8 mouse cellular contexts compared by ENCODE assay signal in genomic region chrX:36327491-36328255, GRCm38 (mm10). TPM values are rescaled to one million over a fixed set of nuclear protein-coding genes. Genes with fewer than 3 reads are reported as not detected.
DNase-seq lines count a peak whose midpoint lies in the region; ATAC-seq and TF ChIP-seq lines count a peak whose summit lies in the region.

No protein-coding gene starts in this region.

- TF ChIP-seq EP300 in liver, embryonic 14.5 days (IDR thresholded peaks at IDR 0.05; ENCODE audit: low read depth): no peak

- H3K27me3 ChIP-seq in kidney, embryonic 16.5 days (ENCODE audit: insufficient read depth, low read length): peaks cover 15% of the 10 kb centered on the region
- H3K27me3 ChIP-seq in liver, embryonic 14.5 days (ENCODE audit: control insufficient read depth, insufficient read depth, low read length): peaks cover 26% of the 10 kb centered on the region
- H3K27me3 ChIP-seq in myocyte (ENCODE audit: control insufficient read depth, insufficient read depth, insufficient read length): no peaks in the 10 kb centered on the region

- no peaks in the 10 kb centered on the region for H3K4me1 ChIP-seq in kidney, embryonic 16.5 days (ENCODE audit: insufficient read depth, low read length)
- no peaks in the 10 kb centered on the region for H3K4me1 ChIP-seq in liver, embryonic 14.5 days (replicated peaks; ENCODE audit: control insufficient read depth in 2 of 2, insufficient read depth in 2 of 2, low read length in 1 of 2)

- peak overlapping the region; percentile 49 for H3K4me3 ChIP-seq in kidney, embryonic 16.5 days (ENCODE audit: low read length)
- no peak overlapping the region for H3K4me3 ChIP-seq in liver, embryonic 14.5 days (ENCODE audit: insufficient read depth in 1 of 2, low read depth in 2 of 2, low read length in 2 of 2)
- H3K4me3 ChIP-seq in myocyte: peak overlapping the region; percentile 28

- TF ChIP-seq CTCF in liver, embryonic 14.5 days (IDR thresholded peaks at IDR 0.05; ENCODE audit: low read depth): no peak

- TF ChIP-seq POLR2A in myocyte (IDR thresholded peaks at IDR 0.05; ENCODE audit: insufficient read length, low read depth): no peak

- peak overlapping the region; percentile 83 for H3K4me2 ChIP-seq in kidney, embryonic 16.5 days (replicated peaks; ENCODE audit: low read depth, low read length)
- H3K4me2 ChIP-seq in liver, embryonic 14.5 days (ENCODE audit: low read depth): peak overlapping the region; percentile 37
- H3K4me2 ChIP-seq in myocyte (ENCODE audit: low read depth): peak overlapping the region; percentile 62

- H3K9me3 ChIP-seq in kidney, embryonic 16.5 days (ENCODE audit: low read length): peaks cover 5% of the 10 kb centered on the region; the same call in 1 of the 2 replicates
- H3K9me3 ChIP-seq in liver, embryonic 14.5 days (ENCODE audit: control insufficient read depth, low read length): no peaks in the 10 kb centered on the region

- 19% methylated on average over 18 of the region's 20 CpGs for WGBS in kidney, embryonic 16.5 days
- WGBS in liver, embryonic 14.5 days (ENCODE audit: insufficient replicate concordance): 15% methylated on average over 19 of the region's 20 CpGs

- no peaks in the 10 kb centered on the region for H3K36me3 ChIP-seq in kidney, embryonic 16.5 days (ENCODE audit: insufficient read depth, low read length)
- H3K36me3 ChIP-seq in liver, embryonic 14.5 days (replicated peaks; ENCODE audit: control insufficient read depth, insufficient read depth, low read depth): no peaks in the 10 kb centered on the region
- no peaks in the 10 kb centered on the region for H3K36me3 ChIP-seq in myocyte (ENCODE audit: control insufficient read depth, insufficient read depth)

- H3K27ac ChIP-seq in kidney, embryonic 16.5 days (ENCODE audit: low read length): no peak overlapping the region
- no peak overlapping the region for H3K27ac ChIP-seq in liver, embryonic 14.5 days

- DNase-seq in kidney, adult 18-20 months: peak; percentile 63
- no peak for DNase-seq in kidney, adult 9 months
- peak; percentile 3 to 58 for DNase-seq in cerebellum, postnatal 36 days
- DNase-seq in liver, embryonic 14.5 days (ENCODE audit: low read depth in 3 of 3, low spot score in 3 of 3): no peak
- DNase-seq in thymus, postnatal 36 days: peak; percentile 18 to 33

- no peak overlapping the region for H3ac ChIP-seq in myocyte (ENCODE audit: control insufficient read depth, insufficient read length)

- no peaks in the 10 kb centered on the region for H3K79me2 ChIP-seq in myocyte (ENCODE audit: control insufficient read depth, insufficient read depth)

- ATAC-seq in granulocyte monocyte progenitor cell, adult 5-6 weeks (replicated peaks; ENCODE audit: poor library complexity, severe bottlenecking): peak; percentile 49
- no peak for ATAC-seq in kidney, embryonic 16.5 days (ENCODE audit: low FRiP score, low TSS enrichment)
- no peak for ATAC-seq in liver, embryonic 14.5 days (ENCODE audit: insufficient read depth)

- H3K9ac ChIP-seq in kidney, embryonic 16.5 days (replicated peaks; ENCODE audit: low read length): no peak overlapping the region
- no peak overlapping the region for H3K9ac ChIP-seq in liver, embryonic 14.5 days (replicated peaks)

TF ChIP-seq in myocyte, 11 proteins besides CTCF, POLR2A, EP300 and RAD21:
- TF ChIP-seq MYOD1 (IDR thresholded peaks at IDR 0.05; ENCODE audit: control insufficient read depth in 1 of 3, insufficient read length in 2 of 3, low read depth in 2 of 3) (no peak), REST (IDR thresholded peaks at IDR 0.05; ENCODE audit: insufficient read depth, insufficient read length) (no peak), TCF3 (IDR thresholded peaks at IDR 0.05; ENCODE audit: insufficient read length, low read depth) (no peak), MAX (IDR thresholded peaks at IDR 0.05; ENCODE audit: low read depth) (no peak), TCF12 (IDR thresholded peaks at IDR 0.05; ENCODE audit: insufficient read depth, poor library complexity, severe bottlenecking) (no peak), SRF (IDR thresholded peaks at IDR 0.05; ENCODE audit: control insufficient read depth, insufficient read length, low read depth) (no peak), MYOG (IDR thresholded peaks at IDR 0.05; ENCODE audit: control insufficient read depth in 1 of 3, insufficient read depth in 1 of 3, insufficient read length in 2 of 3, low read depth in 2 of 3) (no peak), POLR2AphosphoS2 (IDR thresholded peaks at IDR 0.05; ENCODE audit: insufficient read length, low read depth) (no peak), CEBPB (IDR thresholded peaks at IDR 0.05; ENCODE audit: insufficient read depth, poor library complexity, severe bottlenecking) (no peak), E2F4 (IDR thresholded peaks at IDR 0.05; ENCODE audit: insufficient read depth) (no peak), USF1 (IDR thresholded peaks at IDR 0.05; ENCODE audit: low read depth) (no peak)

RNA-seq across cellular contexts. Expression of gene Lonrf3, which starts 0.5 kb away (rescaled TPM):
- total RNA-seq in granulocyte monocyte progenitor cell, adult 5-6 weeks (2014; fragmentation: Nextera tagmentation): 6.1 and 8.9 TPM in 2 replicates
- total RNA-seq in granulocyte monocyte progenitor cell, adult 5-6 weeks (2017): 29.0 and 31.9 TPM in 2 replicates
- polyA plus RNA-seq in kidney, embryonic 16.5 days (2015; fragmentation: Nextera tagmentation; extraction: Ambion mirVana): 0.17 and 0.24 TPM in 2 replicates
- 0.30 and 0.50 TPM in 2 replicates for polyA plus RNA-seq in liver, embryonic 14.5 days (2012; rRNA removed)
- 0.42 and 0.61 TPM in 2 replicates for polyA plus RNA-seq in liver, embryonic 14.5 days (2014; fragmentation: Nextera tagmentation; extraction: Ambion mirVana)
- polyA plus RNA-seq in myocyte (2012; fragmentation: generic; extraction: Trizol): 1.4 TPM

Comparison
In these comparisons a context has a peak if more than half of its experiments do, and no peak if none do; other contexts are left out.
1. DNase-seq: peak in kidney, adult 18-20 months (single experiment), cerebellum, postnatal 36 days (2 of 2) and thymus, postnatal 36 days (2 of 2); none in kidney, adult 9 months (single experiment) and liver, embryonic 14.5 days (0 of 3).
2. H3K4me3 ChIP-seq: peak in kidney, embryonic 16.5 days (single experiment) and myocyte (single experiment); none in liver, embryonic 14.5 days (0 of 2).
3. Peak in every context shown above with its lines, with median percentiles within 50 percentile points of each other: H3K4me2 ChIP-seq.